Mouse (Mus musculus) forebrain, embryonic 10.5 days (tissue): ENCODE measurements at regions not wholly inside any gene's neighbourhood (a gene's known extent, or its start where the extent isn't known, plus 50 kb on each side); places are given as distances from the start of the nearest gene placed in this dataset.

ENCODE experiments used
- DNase-seq: peaks from one replicate; pipeline ENCODE4 v3.0.0-alpha.2; 2017; ENCODE audit warnings: low spot score; ENCODE audit errors: extremely low spot score
- H3K27ac ChIP-seq: fragments of 300-500 bp; sonication (generic); 2 replicates; pipeline ENCODE4 v1.5.1; 2016; ENCODE audit warnings: mild to moderate bottlenecking
- H3K27me3 ChIP-seq: fragments of 300-500 bp; sonication (generic); 2 replicates; pipeline ENCODE4 v1.6.1; 2016; ENCODE audit warnings: mild to moderate bottlenecking; ENCODE audit not compliant: poor library complexity, severe bottlenecking
- H3K36me3 ChIP-seq: fragments of 300-500 bp; sonication (generic); replicated peaks from 2 replicates; pipeline ENCODE4 v1.6.1; 2016; ENCODE audit warnings: mild to moderate bottlenecking, moderate library complexity
- H3K4me1 ChIP-seq: fragments of 300-500 bp; sonication (generic); 2 replicates; pipeline ENCODE4 v1.6.1; 2016
- H3K4me3 ChIP-seq: fragments of 300-500 bp; sonication (generic); 2 replicates; pipeline ENCODE4 v1.5.1; 2016; ENCODE audit warnings: mild to moderate bottlenecking, moderate library complexity
- H3K9me3 ChIP-seq: fragments of 300-500 bp; sonication (generic); 2 replicates; pipeline ENCODE4 v1.6.1; 2016; ENCODE audit warnings: mild to moderate bottlenecking, moderate library complexity
- WGBS: fragments of 180-500 bp; shearing (Covaris S2); methylation state at CpG from one replicate; pipeline ENCODE4 v1.1.7; 2016; 5-methylcytosine and 5-hydroxymethylcytosine counted together

DNA sequence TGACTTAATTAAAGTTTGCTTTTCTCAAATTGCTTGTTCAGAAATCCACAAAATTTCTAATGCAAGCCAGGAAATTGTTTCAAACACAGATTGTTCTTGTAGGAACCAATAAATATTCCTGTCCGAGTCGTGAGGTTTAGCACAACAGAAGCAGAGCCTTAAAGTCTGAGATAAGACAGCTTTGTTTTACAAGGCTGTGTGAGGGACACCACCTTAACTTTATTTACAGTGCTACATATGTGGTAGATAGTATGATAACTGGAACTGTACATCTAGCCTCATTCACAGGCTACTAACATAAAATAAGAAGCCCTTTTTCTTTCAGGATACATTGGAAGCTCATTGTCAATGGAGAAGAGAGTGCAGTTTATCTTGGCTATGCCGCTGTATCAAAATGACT, 602.8 kb downstream of the Tns3 start:
- H3K9me3 ChIP-seq: no peaks in the 10 kb centered on the region
- H3K27me3 ChIP-seq: no peaks in the 10 kb centered on the region
- no peak for DNase-seq
- no peak overlapping the region for H3K27ac ChIP-seq
- no peak overlapping the region for H3K4me3 ChIP-seq
- WGBS: 92% methylated on average over 3 of the region's 3 CpGs
- H3K36me3 ChIP-seq: no peaks in the 10 kb centered on the region
- peaks cover 12% of the 10 kb centered on the region for H3K4me1 ChIP-seq

DNA sequence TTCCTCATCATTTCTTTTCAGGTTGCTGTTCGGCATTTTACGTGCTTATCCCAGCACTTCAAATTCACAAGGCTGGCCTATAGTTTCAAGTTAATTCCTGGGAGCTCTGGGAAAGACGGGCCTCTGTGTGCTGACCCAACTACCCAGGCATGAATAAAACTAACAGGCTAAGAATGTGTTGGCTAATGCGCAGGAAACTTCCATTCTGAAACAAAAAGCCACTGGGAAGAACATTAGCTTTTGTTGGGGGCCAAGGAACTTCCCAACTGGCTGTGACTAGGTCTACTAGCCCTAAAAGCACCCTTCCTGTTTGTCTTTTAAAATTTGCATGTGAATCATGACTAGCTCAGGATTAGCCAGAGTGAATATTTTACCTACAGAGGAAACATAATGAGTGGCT, 612.8 kb downstream of the Tns3 start:
- Histone ChIP-seq H3K27ac (no peak overlapping the region), H3K36me3 (no peaks in the 10 kb centered on the region), H3K4me1 (peaks cover 5% of the 10 kb centered on the region), H3K9me3 (no peaks in the 10 kb centered on the region), H3K27me3 (no peaks in the 10 kb centered on the region), H3K4me3 (no peak overlapping the region)
- WGBS: 23% methylated on average over 4 of the region's 4 CpGs
- no peak for DNase-seq

DNA sequence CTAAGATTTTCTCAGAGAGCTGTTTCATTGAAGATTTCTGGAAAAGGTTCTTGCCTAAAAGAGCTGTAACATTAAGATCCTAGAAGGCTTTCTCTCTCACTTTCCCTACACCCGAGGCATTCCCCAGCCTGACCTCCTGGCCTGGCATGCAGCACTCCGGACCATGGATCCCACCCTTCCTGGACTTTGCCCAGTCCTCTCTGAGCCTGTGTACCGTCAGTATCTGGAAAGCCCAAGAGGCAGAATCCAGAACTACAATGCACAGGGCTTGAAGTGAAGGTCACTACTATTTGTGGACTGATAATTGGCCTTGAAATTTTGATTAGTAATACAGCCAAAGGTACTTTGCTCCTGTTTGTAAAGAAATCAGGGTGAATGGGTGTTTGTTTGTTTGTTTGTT, 619.2 kb downstream of the Tns3 start:
- Histone ChIP-seq H3K27me3 (no peaks in the 10 kb centered on the region), H3K9me3 (no peaks in the 10 kb centered on the region), H3K36me3 (no peaks in the 10 kb centered on the region), H3K4me1 (no peaks in the 10 kb centered on the region), H3K27ac (no peak overlapping the region), H3K4me3 (no peak overlapping the region)
- WGBS: 75% methylated on average over 3 of the region's 3 CpGs
- no peak for DNase-seq

DNA sequence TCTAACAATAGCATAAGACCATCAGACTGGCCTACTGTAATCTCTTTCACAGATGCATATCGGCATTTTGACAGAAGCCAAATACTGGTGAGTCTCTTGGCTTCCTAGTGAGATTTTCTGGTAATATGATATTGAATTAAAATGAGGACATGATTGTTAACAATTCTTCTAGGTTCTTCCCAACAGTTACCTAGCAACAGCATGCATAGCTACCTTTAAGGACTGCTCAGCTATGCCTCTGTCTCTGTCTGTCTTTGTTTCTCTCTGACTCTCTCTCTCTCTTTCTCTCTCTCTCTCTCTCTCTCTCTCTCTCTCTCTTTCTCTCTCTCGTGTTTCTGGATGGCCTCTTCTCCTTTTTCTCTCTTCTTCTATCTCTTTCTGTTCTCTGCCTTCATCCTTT, 634.2 kb downstream of the Tns3 start:
- Histone ChIP-seq H3K27ac (no peak overlapping the region), H3K27me3 (no peaks in the 10 kb centered on the region), H3K9me3 (no peaks in the 10 kb centered on the region), H3K36me3 (no peaks in the 10 kb centered on the region), H3K4me3 (no peak overlapping the region), H3K4me1 (no peaks in the 10 kb centered on the region)
- DNase-seq: no peak
- 81% methylated on average over 2 of the region's 2 CpGs for WGBS

DNA sequence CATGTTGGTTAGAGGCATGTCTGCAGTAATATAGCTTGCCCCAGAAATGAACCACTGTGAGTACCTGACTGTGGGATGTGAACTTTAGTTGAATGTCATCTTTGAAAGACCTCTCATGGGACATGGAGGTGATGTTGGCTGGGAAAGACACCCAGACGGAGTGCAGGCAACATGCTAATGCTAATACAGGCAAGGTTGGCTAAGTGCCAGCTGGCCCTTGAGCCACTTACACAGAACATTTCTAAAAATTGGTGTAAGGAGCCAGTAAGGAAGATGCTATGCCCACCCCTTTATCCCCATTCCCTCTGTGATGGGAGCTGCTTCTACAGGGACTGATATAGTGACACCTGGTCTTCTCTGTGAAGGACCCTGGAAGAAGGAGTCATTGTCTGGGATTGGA, 656.5 kb downstream of the Tns3 start:
- Histone ChIP-seq H3K4me1 (no peaks in the 10 kb centered on the region), H3K27ac (no peak overlapping the region), H3K36me3 (no peaks in the 10 kb centered on the region), H3K4me3 (no peak overlapping the region), H3K27me3 (no peaks in the 10 kb centered on the region), H3K9me3 (no peaks in the 10 kb centered on the region)
- no peak for DNase-seq
- WGBS: 93% methylated on average over 1 of the region's 1 CpGs

DNA sequence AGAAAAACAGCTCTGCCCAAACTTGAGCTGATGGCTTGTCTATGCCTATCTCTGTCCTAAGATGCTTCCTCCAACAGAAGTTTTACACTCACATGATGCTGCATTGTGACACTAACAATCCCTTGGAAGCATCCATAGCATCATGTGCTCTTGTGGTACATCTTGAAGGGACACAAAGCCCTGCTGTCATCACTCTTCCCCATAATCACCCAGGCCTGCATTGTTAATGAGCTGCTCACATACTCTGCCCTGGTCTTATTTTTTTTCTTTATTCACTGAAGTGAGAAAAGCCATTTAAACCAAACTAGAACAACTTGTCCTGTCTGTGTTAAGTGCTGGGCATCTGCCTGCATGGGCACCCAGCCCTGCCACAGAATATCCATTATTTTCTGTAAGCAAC, 683.3 kb downstream of the Tns3 start:
- no peak overlapping the region for H3K27ac ChIP-seq
- no peaks in the 10 kb centered on the region for H3K9me3 ChIP-seq
- H3K4me1 ChIP-seq: no peaks in the 10 kb centered on the region; the same call in 1 of the 2 replicates
- no peak for DNase-seq
- H3K27me3 ChIP-seq: no peaks in the 10 kb centered on the region
- no peak overlapping the region for H3K4me3 ChIP-seq
- H3K36me3 ChIP-seq: no peaks in the 10 kb centered on the region

DNA sequence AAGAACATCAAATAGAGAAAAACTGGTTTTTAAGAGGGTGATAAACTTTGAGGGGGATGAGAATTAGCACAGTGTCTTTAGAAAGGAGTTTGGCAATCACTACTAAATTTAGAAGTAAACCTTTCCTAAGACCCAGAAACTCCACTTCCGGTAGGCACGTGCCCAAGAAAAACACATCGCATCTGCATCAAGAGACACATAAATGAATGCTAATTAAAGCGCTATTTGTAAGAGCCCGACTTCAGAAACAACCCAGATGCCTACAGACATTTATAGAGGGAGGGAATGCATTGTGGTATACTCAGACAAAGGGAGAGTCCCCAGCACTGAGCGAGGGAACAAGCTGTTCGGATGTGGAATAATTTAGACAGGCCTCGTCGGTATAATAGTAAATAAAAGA, 688.5 kb downstream of the Tns3 start:
- Histone ChIP-seq H3K4me1 (no peaks in the 10 kb centered on the region; the same call in 1 of the 2 replicates), H3K4me3 (no peak overlapping the region), H3K9me3 (no peaks in the 10 kb centered on the region), H3K27me3 (no peaks in the 10 kb centered on the region), H3K36me3 (no peaks in the 10 kb centered on the region), H3K27ac (no peak overlapping the region)
- no peak for DNase-seq
- WGBS: 77% methylated on average over 9 of the region's 9 CpGs

DNA sequence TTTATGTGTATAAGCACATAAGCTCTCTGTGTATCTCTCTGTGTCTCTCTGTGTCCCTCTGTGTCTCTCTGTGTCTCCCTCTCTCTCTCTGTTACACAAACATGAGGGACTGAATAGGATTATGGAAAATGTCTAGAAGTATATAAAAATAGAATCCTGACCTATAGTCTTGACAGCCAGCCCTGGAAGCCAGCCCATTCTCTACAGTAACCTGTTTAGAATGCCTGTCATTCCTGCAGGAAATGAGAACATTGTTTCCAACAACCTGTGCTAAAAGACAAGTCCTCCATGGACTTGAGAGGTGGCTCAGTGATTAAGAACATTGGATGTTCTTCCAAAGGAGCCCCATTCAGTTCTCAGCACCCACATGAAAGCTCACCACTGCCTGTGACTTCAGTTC, 714.4 kb downstream of the Tns3 start:
- H3K9me3 ChIP-seq: no peaks in the 10 kb centered on the region
- DNase-seq: no peak
- H3K36me3 ChIP-seq: no peaks in the 10 kb centered on the region
- no peaks in the 10 kb centered on the region for H3K4me1 ChIP-seq
- H3K27me3 ChIP-seq: no peaks in the 10 kb centered on the region
- H3K27ac ChIP-seq: no peak overlapping the region
- H3K4me3 ChIP-seq: no peak overlapping the region

DNA sequence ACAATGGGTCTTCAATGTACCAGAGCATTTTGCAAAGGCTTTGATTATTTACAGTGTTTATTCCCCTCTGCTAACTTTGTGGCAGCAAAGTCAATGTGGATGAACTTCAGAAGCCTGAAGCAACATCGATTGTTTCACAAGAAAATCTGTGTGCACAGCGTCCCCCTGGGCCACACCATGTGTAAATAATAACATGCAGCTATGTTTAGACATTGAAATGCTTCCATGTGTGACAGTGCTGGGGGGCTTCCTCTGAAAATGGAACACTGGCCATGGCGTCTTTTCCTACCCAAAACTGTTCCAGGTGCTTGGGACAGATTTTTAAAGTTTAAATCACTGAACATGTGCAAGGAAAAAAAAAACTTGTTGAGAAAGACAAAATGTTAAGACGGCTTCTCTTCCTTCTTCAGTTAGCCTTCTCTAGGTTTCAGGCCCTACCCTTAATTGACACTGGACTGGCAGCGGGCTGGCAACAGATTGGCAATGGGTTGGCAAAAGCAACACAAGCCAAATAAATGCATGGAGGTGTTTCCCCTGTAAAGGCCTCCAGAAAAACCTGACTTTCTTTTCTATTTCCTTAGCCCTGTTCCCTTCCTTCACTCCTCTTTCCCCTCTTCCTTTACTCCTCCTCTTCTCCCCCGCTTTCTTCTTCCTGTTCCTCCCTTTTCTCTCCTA, 715.0 kb downstream of the Tns3 start:
- H3K9me3 ChIP-seq: no peaks in the 10 kb centered on the region
- H3K27me3 ChIP-seq: no peaks in the 10 kb centered on the region
- DNase-seq: no peak
- WGBS: 76% methylated on average over 6 of the region's 6 CpGs
- no peaks in the 10 kb centered on the region for H3K4me1 ChIP-seq
- no peak overlapping the region for H3K27ac ChIP-seq
- H3K4me3 ChIP-seq: no peak overlapping the region
- no peaks in the 10 kb centered on the region for H3K36me3 ChIP-seq

DNA sequence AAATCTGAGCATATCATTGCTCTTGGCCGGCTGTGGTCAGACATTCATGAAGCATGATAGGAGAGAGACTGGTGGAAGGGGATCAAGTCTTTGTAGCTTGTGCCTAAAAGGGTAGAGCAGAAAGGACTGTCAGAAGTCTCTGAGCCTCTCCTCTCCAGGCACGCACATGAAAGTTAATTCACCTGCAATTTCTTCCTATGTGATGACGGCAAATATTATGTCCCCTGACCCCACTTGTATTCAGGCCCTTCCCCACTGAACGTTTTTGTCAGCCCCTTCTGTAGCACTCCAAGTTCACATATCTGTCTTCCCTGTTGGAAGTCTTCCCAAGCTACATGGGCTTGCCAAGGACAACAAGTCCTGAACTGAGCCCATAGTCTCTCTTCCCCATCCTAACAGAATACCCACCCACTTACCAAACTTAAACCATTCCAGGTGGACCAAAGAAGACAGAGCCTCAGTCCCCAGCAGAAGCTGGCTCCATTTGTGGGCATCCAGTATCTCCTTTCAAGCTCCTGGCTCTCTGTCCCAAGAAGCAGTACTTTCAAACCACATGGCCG, 719.3 kb downstream of the Tns3 start:
- Histone ChIP-seq H3K4me1 (no peaks in the 10 kb centered on the region), H3K27ac (no peak overlapping the region), H3K36me3 (no peaks in the 10 kb centered on the region), H3K4me3 (no peak overlapping the region), H3K9me3 (no peaks in the 10 kb centered on the region), H3K27me3 (no peaks in the 10 kb centered on the region)
- WGBS: 90% methylated on average over 5 of the region's 5 CpGs
- DNase-seq: no peak

DNA sequence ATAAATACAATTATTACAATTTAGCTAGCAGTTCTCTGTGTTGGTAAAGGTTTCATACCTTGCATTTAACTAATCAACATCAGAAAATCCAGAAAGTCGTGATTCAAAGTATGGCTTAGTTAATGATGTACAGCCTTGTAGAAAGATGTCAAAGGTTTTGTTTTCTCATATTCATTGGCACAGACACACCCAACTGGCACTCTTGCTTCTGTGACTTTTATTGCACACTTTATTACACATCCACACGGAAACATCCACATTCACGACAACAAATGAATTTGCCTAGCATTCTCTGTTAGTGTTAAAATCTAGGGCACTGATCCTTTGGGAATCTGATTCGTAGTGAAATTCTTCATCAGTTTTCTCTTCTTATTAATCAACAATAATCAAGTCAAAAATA, 720.0 kb downstream of the Tns3 start:
- Histone ChIP-seq H3K4me1 (no peaks in the 10 kb centered on the region), H3K27ac (no peak overlapping the region), H3K4me3 (no peak overlapping the region), H3K9me3 (no peaks in the 10 kb centered on the region), H3K27me3 (no peaks in the 10 kb centered on the region), H3K36me3 (no peaks in the 10 kb centered on the region)
- DNase-seq: no peak
- 86% methylated on average over 4 of the region's 4 CpGs for WGBS

DNA sequence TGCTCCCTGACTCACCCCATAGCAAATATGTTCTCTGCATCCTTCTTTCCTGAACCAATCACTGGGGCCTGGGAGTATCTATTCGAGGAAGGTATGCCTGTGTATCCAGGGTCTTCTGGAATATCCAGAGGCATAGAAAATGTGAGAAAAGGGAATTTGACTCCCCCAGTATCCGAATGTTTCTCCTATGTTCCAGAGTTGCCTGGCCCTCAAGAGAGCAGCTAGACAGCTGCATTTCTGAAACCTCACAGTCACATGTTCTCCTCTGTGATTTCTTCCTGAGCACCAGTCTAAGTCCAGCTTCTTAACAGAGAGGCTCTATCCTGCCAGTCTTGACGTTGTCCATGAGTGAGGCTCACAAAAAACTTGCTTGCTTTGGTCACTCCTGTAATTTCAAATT, 719.9 kb upstream of the Igfbp3 start:
- Histone ChIP-seq H3K27ac (no peak overlapping the region), H3K4me1 (no peaks in the 10 kb centered on the region), H3K36me3 (no peaks in the 10 kb centered on the region), H3K4me3 (no peak overlapping the region), H3K9me3 (no peaks in the 10 kb centered on the region), H3K27me3 (no peaks in the 10 kb centered on the region)
- no peak for DNase-seq
- WGBS: 80% methylated on average over 3 of the region's 3 CpGs

DNA sequence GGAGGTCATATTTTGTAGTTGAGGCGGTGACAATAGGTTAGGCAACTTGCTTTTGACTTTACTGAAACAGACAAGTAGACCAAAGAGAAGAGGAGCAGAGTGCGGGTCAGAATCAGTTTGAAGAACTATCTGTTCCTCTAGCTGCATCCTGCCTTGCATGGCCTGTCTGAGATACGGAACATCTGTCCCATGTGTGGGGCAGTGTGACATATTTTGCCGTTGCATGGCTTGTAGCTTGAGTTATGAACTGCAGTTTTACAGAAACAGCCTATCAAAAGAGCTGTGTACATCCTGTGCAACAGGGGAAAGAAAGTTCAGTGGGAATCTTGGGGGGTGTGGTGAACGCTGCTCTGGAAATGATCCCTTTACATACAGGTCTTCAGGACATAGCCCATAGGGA, 718.9 kb upstream of the Igfbp3 start:
- H3K4me3 ChIP-seq: no peak overlapping the region
- H3K9me3 ChIP-seq: peaks cover 3% of the 10 kb centered on the region
- no peaks in the 10 kb centered on the region for H3K36me3 ChIP-seq
- no peak for DNase-seq
- H3K27me3 ChIP-seq: no peaks in the 10 kb centered on the region
- no peaks in the 10 kb centered on the region for H3K4me1 ChIP-seq
- 92% methylated on average over 5 of the region's 5 CpGs for WGBS
- no peak overlapping the region for H3K27ac ChIP-seq
